Mouse (Mus musculus) small intestine, adult 2 months (tissue): ENCODE results near the gene Mastl.

Source experiments
- CTCF ChIP-seq: fragments of 200-500 bp; IDR thresholded peaks from 2 replicates; pipeline ENCODE4 v1.5.1; 2012; ENCODE audit warnings: low read depth, mild to moderate bottlenecking, control low read depth, inconsistent platforms, low read length, moderate library complexity, mixed read lengths; ENCODE audit not compliant: insufficient replicate concordance, insufficient read length; ENCODE audit errors: extremely low read depth
- POLR2A ChIP-seq: fragments of 200-500 bp; IDR thresholded peaks from 2 replicates; pipeline ENCODE4 v1.6.1; 2012; ENCODE audit warnings: low read depth, mild to moderate bottlenecking, control low read depth, inconsistent platforms, low read length, moderate library complexity

DNA sequence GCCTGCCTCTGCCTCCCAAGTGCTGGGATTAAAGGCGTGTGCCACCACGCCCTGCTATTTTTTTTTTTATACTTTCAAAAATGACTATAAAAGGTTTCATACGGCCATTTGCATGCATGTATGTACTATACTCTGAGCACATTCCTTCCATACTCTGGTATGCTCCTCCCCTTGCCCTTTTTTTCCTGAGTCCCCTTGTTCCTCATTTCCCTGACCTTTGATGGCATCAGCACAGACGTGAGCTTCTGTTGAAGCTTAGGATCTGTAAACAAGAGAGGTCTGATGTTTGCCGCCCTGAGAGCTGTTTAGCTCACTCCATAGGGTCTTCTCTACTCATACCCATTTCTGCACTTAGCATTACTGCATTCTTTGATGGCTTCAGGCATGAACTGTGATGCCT lies 78.1 kb downstream of the Mastl start:
- TF ChIP-seq CTCF (no peak), POLR2A (no peak)
